Mouse (Mus musculus): ENCODE results near the gene Nr1d1.

DNA sequence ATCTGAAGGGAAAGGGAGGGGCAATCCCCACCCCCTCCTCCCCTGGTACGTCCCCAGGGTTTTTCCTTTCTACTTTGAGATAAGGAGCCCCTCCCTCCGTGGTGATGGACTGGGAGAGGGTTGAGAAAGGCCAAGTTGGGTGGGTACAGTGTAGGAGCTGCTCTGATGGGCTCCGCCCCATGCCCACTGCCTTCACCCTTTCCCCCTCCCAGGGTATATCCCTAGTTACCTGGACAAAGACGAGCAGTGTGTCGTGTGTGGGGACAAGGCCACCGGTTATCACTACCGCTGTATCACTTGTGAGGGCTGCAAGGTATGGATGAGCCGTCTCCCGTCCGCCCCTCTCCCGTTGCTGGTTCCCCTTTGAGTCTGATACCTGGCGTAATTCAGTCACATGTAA, 18.4 kb downstream of the Nr1d1 start:
- TF ChIP-seq POLR2AphosphoS5 (IDR thresholded peaks at IDR 0.05; ENCODE audit: insufficient replicate concordance, low read depth, low read length) (no peak), CTCF (IDR thresholded peaks at IDR 0.05; ENCODE audit: low read depth, low read length) (no peak)
